Mouse (Mus musculus): ENCODE measurements around the gene Cdk8. TPM values are rescaled to one million over a fixed set of nuclear protein-coding genes. Genes with fewer than 3 reads are reported as not detected.
A peak's percentile ranks its signal among the peaks of the same experiment; 100 is the strongest.
"Not testable (repeated sequence)": the region's sequence is repeated elsewhere in the genome, so short reads cannot be mapped to it uniquely, and the experiment has no call there.

The Cdk8 gene
- 66.2 and 67.9 TPM in 2 replicates for polyA plus RNA-seq (2012; rRNA removed)

GRCm38 (mm10) chr5:146230864-146231654 is at the start of gene Cdk8:
Cdk8 (plus strand) TSS chr5:146231230.
- DNase-seq (ENCODE audit: low spot score) = peak; percentile 86

GRCm38 (mm10) chr5:146185204-146185603 is 45.8 kb upstream of the Cdk8 start, which contains the start of gene 1700001J03Rik:
1700001J03Rik (minus strand) TSS chr5:146185304.
- DNase-seq (ENCODE audit: low spot score) = not testable (repeated sequence)

- DNase-seq (ENCODE audit: low spot score) = peak; percentile 29
These were observed 43.6 kb upstream of the Cdk8 start for GRCm38 (mm10) chr5:146187441-146187840.

- DNase-seq (ENCODE audit: low spot score) = no peak
These were observed 42.9 kb upstream of the Cdk8 start for GRCm38 (mm10) chr5:146188144-146188543.

- no peak for DNase-seq (ENCODE audit: low spot score)
These were observed 42.3 kb upstream of the Cdk8 start for GRCm38 (mm10) chr5:146188712-146189111.

- DNase-seq (ENCODE audit: low spot score) = no peak
These were observed 40.9 kb upstream of the Cdk8 start for GRCm38 (mm10) chr5:146190093-146190492.

GRCm38 (mm10) chr5:146190501-146191269 is 40.3 kb upstream of the Cdk8 start:
- DNase-seq (ENCODE audit: low spot score) = no peak

- no peak for DNase-seq (ENCODE audit: low spot score)
These were observed 37.7 kb upstream of the Cdk8 start for GRCm38 (mm10) chr5:146193360-146193759.

GRCm38 (mm10) chr5:146199073-146199472 is 32.0 kb upstream of the Cdk8 start:
- DNase-seq (ENCODE audit: low spot score) = no peak

GRCm38 (mm10) chr5:146199540-146199939 is 31.5 kb upstream of the Cdk8 start:
- no peak for DNase-seq (ENCODE audit: low spot score)

GRCm38 (mm10) chr5:146200580-146200979 is 30.4 kb upstream of the Cdk8 start:
- no peak for DNase-seq (ENCODE audit: low spot score)

GRCm38 (mm10) chr5:146203921-146204320 is 27.1 kb upstream of the Cdk8 start:
- no peak for DNase-seq (ENCODE audit: low spot score)

- DNase-seq (ENCODE audit: low spot score) = no peak
These were observed 25.5 kb upstream of the Cdk8 start for GRCm38 (mm10) chr5:146205537-146205936.

- DNase-seq (ENCODE audit: low spot score) = no peak
These were observed 10.5 kb upstream of the Cdk8 start for GRCm38 (mm10) chr5:146220501-146220878.

- DNase-seq (ENCODE audit: low spot score) = peak; percentile 81
These were observed 9.9 kb upstream of the Cdk8 start, which contains the start of gene Rnf6 for GRCm38 (mm10) chr5:146220879-146221714. Rnf6 (minus strand) TSS chr5:146221555.

- no peak for DNase-seq (ENCODE audit: low spot score)
These were observed 9.3 kb upstream of the Cdk8 start for GRCm38 (mm10) chr5:146221722-146222121.

GRCm38 (mm10) chr5:146223786-146224185 is 7.2 kb upstream of the Cdk8 start:
- no peak for DNase-seq (ENCODE audit: low spot score)

GRCm38 (mm10) chr5:146227496-146227895 is 3.5 kb upstream of the Cdk8 start:
- DNase-seq (ENCODE audit: low spot score) = no peak

GRCm38 (mm10) chr5:146229869-146230650 is 970 bp upstream of the Cdk8 start:
- DNase-seq (ENCODE audit: low spot score) = no peak

GRCm38 (mm10) chr5:146231655-146231996 is 596 bp downstream of the Cdk8 start:
- DNase-seq (ENCODE audit: low spot score) = no peak

- no peak for DNase-seq (ENCODE audit: low spot score)
These were observed 1.1 kb downstream of the Cdk8 start for GRCm38 (mm10) chr5:146232056-146232675.

Data from urinary bladder, adult 2 months (tissue).